Mouse (Mus musculus) lung, postnatal 0 days (tissue): ENCODE results near the gene Mnat1.

Source experiments
- CTCF ChIP-seq: IDR thresholded peaks from 2 replicates; pipeline ENCODE4 v1.5.1; 2016; ENCODE audit warnings: antibody characterized with exemption, mild to moderate bottlenecking
- EP300 ChIP-seq: IDR thresholded peaks from 2 replicates; pipeline ENCODE4 v1.6.1; 2016; ENCODE audit warnings: antibody characterized with exemption, mild to moderate bottlenecking, control low read depth

DNA sequence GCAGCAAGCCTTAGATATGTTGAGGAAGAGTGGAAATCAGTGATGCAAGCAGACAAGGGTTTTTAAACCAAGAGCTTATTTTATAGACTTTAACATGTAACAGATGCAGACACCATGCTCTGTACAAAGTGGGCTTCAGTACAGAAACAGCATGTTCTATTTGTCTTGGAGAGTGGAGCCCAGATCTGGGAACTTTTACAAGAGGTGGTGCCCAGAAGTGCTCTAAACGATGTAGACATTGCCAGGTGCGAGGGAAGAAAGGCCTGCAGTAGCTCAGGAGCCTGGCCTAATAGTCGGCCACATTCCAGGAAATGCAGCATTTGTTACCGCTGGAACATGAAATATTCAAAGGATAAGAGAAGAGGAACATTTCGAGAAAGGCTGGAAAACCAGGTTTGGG lies 122.2 kb downstream of the Mnat1 start:
- TF ChIP-seq CTCF (no peak), EP300 (no peak)
